Mouse (Mus musculus) embryonic facial prominence, embryonic 11.5 days (tissue): ENCODE measurements around the gene Dld. TPM values are rescaled to one million over a fixed set of nuclear protein-coding genes. Genes with fewer than 3 reads are reported as not detected.

ENCODE experiments used
- ATAC-seq: fragments of 200-750 bp; cut with Nextera tagmentation; replicated peaks from 2 replicates; pipeline ENCODE4 v1.8.0; 2017; ENCODE audit warnings: low read depth; ENCODE audit not compliant: insufficient number of reproducible peaks, low FRiP score, low TSS enrichment
- DNase-seq: peaks from one replicate; pipeline ENCODE4 v3.0.0-alpha.2; 2015; ENCODE audit warnings: low spot score
- H3K27ac ChIP-seq: fragments of 300-500 bp; sonication (generic); replicated peaks from 2 replicates; pipeline ENCODE4 v1.5.1; 2014; ENCODE audit warnings: mild to moderate bottlenecking, low read depth, low read length, control low read depth
- H3K27me3 ChIP-seq: fragments of 300-500 bp; sonication (generic); 2 replicates; pipeline ENCODE4 v1.6.1; 2014; ENCODE audit warnings: mild to moderate bottlenecking, low read length, moderate library complexity, mixed read lengths; ENCODE audit not compliant: control insufficient read depth, insufficient read depth
- H3K36me3 ChIP-seq: fragments of 300-500 bp; sonication (generic); replicated peaks from 2 replicates; pipeline ENCODE4 v1.6.1; 2014; ENCODE audit warnings: low read depth, mild to moderate bottlenecking, low read length, moderate library complexity, mixed read lengths; ENCODE audit not compliant: control insufficient read depth, insufficient read depth
- H3K4me1 ChIP-seq: fragments of 300-500 bp; sonication (generic); 2 replicates; pipeline ENCODE4 v1.6.1; 2014; ENCODE audit warnings: low read length, mixed read lengths; ENCODE audit not compliant: control insufficient read depth, insufficient read depth
- H3K4me2 ChIP-seq: fragments of 300-500 bp; sonication (generic); 2 replicates; pipeline ENCODE4 v1.6.1; 2014; ENCODE audit warnings: low read depth, mild to moderate bottlenecking, control low read depth, low read length, moderate library complexity
- H3K4me3 ChIP-seq: fragments of 300-500 bp; sonication (generic); 2 replicates; pipeline ENCODE4 v1.5.1; 2014; ENCODE audit warnings: low read depth, low read length, control low read depth
- H3K9ac ChIP-seq: fragments of 300-500 bp; sonication (generic); replicated peaks from 2 replicates; pipeline ENCODE4 v1.6.1; 2014; ENCODE audit warnings: mild to moderate bottlenecking, control low read depth, low read length
- H3K9me3 ChIP-seq: fragments of 300-500 bp; sonication (generic); replicated peaks from 2 replicates; pipeline ENCODE4 v1.6.1; 2016; ENCODE audit warnings: mild to moderate bottlenecking, low read length, inconsistent platforms, mixed read lengths; ENCODE audit not compliant: control insufficient read depth
- WGBS: fragments of 180-500 bp; shearing (Covaris S2); extraction: QIAGEN DNeasy Blood & Tissue Kit; methylation state at CpG from one replicate; pipeline ENCODE4 v1.1.7; 2014; 5-methylcytosine and 5-hydroxymethylcytosine counted together
- polyA plus RNA-seq: library from polyadenylated mRNA; unstranded; fragments of >200 nt; fragmentation: Nextera tagmentation; extraction: Ambion mirVana; gene quantifications from 2 replicates; pipeline ENCODE4 v1.2.1, GENCODE M21; 2014

Gene Dld
- polyA plus RNA-seq, result 187 and 216 TPM in 2 replicates

DNA sequence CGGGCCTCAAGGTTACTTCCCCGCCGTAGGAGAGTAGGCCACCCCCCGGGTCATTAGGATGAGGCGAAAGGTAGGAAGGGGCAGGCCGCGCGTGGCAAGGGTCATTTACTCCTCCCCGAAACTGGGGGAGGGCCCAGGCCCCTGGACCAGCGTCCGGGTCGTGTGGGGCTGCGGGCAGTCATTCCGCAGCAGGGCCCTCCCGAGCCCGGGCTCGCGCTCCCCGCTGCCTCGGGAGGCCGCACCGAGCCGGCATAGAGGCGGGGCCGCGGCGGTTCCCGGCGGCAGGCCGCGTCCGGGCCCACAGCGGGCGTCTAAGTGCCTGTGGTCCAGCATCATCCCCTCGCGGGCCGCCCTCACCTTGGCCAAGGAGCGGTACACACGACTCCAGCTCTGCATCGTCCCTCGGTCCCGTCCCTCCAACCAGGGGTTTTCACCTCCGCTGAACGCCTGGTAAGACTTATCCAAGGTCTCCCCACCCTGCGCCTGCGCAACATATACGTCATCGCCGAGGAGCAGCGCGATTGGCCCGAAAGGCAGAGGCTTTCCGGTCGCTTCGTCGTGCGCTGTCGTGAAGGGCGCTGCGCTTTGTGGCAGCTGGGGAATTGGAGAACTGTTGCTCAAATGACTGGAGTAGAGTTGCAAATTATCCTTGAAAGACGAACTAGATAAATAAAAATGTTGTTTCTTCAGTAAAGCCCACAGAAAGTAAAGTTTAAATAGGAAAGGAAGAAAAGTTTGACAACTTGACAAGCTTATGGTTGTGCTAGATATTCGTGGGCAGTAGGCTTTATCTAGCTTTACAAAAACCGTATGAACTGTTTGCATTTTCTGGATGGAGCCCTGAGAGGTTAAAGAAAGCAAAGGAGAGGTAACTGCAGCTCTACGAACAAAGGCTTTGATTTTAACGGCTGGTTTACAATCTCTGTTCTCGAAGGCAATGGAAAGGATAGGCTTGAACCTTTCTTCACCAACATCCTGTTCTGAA, at the start of gene Dld:
Gene Dld (minus strand): TSS at position 510 of the 985 bp plus-strand sequence.
- H3K4me2 ChIP-seq, result peak within 1 kb of the TSS; percentile 37
- H3K27ac ChIP-seq, result peak within 1 kb of the TSS; percentile 59; the same call in 1 of the 2 replicates
- WGBS, result 6% methylated on average over 61 of the region's 66 CpGs
- DNase-seq (peak; percentile 98), ATAC-seq (peak; percentile 99)
- H3K9me3 ChIP-seq, result no peaks in the 10 kb centered on the region
- no peaks in the 10 kb centered on the region for H3K4me1 ChIP-seq
- no peaks in the 10 kb centered on the region for H3K27me3 ChIP-seq
- H3K4me3 ChIP-seq, result peak within 1 kb of the TSS; percentile 97
- peak within 1 kb of the TSS; percentile 84 for H3K9ac ChIP-seq
- H3K36me3 ChIP-seq, result no peaks in the 10 kb centered on the region; the same call in none of the 2 replicates

DNA sequence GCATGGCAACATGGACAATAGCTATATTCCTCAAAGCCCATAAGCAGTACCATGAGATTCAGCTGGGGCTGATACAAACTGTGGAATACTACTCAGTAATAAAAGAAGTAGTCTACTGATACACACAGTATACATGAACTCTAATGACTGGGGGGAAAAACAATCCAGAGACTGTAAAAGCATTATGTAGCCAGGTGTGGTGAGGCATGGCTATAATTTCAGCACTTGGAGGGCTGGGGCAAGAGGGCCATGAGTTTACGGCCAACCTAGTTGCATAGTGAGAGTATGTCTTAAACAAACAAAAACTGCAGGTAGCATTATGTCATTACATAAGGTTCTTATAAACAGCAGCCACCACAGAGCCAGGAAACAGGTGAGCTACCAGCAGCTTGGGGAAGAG, 49.6 kb upstream of the Dld start:
- DNase-seq, result no peak
- H3K4me3 ChIP-seq, result no peak overlapping the region
- H3K4me1 ChIP-seq, result no peaks in the 10 kb centered on the region

DNA sequence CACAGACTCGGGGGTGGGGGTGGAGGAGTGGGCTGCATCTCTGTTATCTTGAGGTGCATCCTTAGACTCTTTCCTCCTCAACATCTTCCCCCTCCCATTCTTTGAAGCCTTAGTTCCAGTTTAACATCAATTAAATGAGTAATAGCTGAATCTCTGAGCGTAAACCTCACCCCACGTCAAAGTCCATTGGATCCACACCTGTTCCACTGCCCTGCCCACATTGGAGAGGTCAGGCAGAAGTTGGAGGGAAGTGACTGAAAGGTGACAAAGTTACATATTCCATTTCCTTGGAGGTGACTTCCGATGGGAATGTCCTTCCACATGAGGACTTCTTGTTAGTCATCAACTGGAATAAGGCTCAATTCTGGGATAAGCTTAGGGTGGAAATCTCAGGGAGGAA, 46.5 kb upstream of the Dld start:
- no peak overlapping the region for H3K4me2 ChIP-seq
- H3K36me3 ChIP-seq, result no peaks in the 10 kb centered on the region
- no peak overlapping the region for H3K27ac ChIP-seq
- H3K4me1 ChIP-seq, result no peaks in the 10 kb centered on the region
- no peak for DNase-seq
- no peak for ATAC-seq
- no peaks in the 10 kb centered on the region for H3K27me3 ChIP-seq
- H3K9me3 ChIP-seq, result no peaks in the 10 kb centered on the region
- no peak overlapping the region for H3K4me3 ChIP-seq
- WGBS, result 91% methylated on average over 4 of the region's 4 CpGs
- H3K9ac ChIP-seq, result no peak overlapping the region

More for the DNA sequence above, 49.6 kb upstream of the Dld start:
- 88% methylated on average over 1 of the region's 1 CpGs for WGBS
- no peak overlapping the region for H3K4me2 ChIP-seq
- no peak for ATAC-seq
- no peaks in the 10 kb centered on the region for H3K27me3 ChIP-seq
- no peaks in the 10 kb centered on the region for H3K9me3 ChIP-seq
- H3K9ac ChIP-seq, result no peak overlapping the region
- H3K36me3 ChIP-seq, result no peaks in the 10 kb centered on the region
- H3K27ac ChIP-seq, result no peak overlapping the region

DNA sequence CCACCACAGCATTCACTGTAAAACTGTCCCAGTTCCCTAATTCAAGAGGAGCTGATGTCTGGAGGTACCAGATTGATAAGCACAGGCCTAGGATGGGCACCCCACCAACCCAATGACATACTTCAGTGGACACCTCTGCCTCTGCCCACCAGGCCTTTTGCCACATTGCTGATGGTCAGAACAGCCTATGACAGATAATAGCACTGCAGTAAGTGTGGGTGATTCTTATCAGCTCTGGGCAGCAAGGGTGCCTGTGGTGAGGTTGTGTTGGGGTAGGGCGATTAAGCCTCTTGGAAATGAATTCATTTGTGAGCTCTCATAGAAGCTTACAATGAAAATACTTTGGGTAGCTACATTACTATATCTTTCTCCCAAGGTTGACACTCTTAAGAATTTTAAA, 44.6 kb upstream of the Dld start:
- 78% methylated on average over 1 of the region's 1 CpGs for WGBS
- H3K27me3 ChIP-seq, result no peaks in the 10 kb centered on the region
- no peak overlapping the region for H3K27ac ChIP-seq
- H3K4me3 ChIP-seq, result no peak overlapping the region
- H3K4me2 ChIP-seq, result no peak overlapping the region
- H3K36me3 ChIP-seq, result no peaks in the 10 kb centered on the region
- no peaks in the 10 kb centered on the region for H3K9me3 ChIP-seq
- ATAC-seq, result no peak
- no peak for DNase-seq
- H3K9ac ChIP-seq, result no peak overlapping the region
- H3K4me1 ChIP-seq, result no peaks in the 10 kb centered on the region

DNA sequence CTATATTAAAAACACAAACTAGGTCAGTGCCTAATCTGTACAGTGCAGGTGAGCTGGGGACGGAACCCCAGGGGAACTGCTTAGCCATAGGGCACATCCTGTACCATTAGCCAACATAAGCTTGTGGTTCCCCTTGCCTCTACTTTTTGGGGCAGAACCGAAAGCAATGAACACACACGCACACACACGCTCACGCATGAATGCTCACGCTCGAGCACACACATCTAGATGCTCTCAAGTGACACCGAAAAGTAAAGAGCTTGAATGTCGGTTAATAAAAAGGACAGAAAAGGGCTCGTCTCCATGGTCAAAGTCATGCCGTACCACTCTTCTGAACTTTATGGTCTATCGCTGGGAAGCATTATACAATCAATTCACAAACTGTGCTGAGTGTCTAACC, 40.4 kb upstream of the Dld start:
- H3K9me3 ChIP-seq, result no peaks in the 10 kb centered on the region
- DNase-seq (no peak), ATAC-seq (no peak)
- H3K27me3 ChIP-seq, result no peaks in the 10 kb centered on the region
- 93% methylated on average over 12 of the region's 12 CpGs for WGBS
- no peak overlapping the region for H3K4me3 ChIP-seq
- H3K4me1 ChIP-seq, result no peaks in the 10 kb centered on the region
- no peaks in the 10 kb centered on the region for H3K36me3 ChIP-seq
- H3K4me2 ChIP-seq, result no peak overlapping the region
- H3K27ac ChIP-seq, result no peak overlapping the region
- H3K9ac ChIP-seq, result no peak overlapping the region

DNA sequence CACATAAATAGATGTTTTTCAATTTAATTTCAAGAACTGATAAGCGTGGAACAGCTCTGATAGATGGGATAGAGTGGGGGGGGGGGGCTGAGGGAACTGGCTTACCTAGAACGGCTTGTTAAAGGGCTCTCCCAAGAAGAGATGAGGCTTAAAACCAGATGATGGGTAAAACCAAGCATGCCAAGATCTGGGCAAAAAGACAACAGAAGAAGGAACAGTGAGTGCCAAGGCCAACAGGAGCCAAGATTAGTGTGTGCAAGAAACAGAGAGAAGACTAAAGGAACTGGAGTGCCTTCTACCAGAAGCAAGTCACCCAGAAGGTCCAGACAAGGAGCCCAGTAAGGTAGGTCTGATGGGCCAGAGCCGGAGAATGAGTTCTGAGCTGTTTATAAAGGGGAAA, 39.3 kb upstream of the Dld start, which contains the start of gene Slc26a3:
Gene Slc26a3 (plus strand): TSS at position 301 of the 400 bp plus-strand sequence.
- Histone ChIP-seq H3K9me3 (no peaks in the 10 kb centered on the region), H3K9ac (no peak within 1 kb of the TSS), H3K27ac (no peak within 1 kb of the TSS), H3K4me2 (no peak within 1 kb of the TSS), H3K36me3 (no peaks in the 10 kb centered on the region), H3K27me3 (no peaks in the 10 kb centered on the region), H3K4me3 (no peak within 1 kb of the TSS), H3K4me1 (no peaks in the 10 kb centered on the region)
- DNase-seq (no peak), ATAC-seq (no peak)
- WGBS, result 81% methylated on average over 3 of the region's 3 CpGs

DNA sequence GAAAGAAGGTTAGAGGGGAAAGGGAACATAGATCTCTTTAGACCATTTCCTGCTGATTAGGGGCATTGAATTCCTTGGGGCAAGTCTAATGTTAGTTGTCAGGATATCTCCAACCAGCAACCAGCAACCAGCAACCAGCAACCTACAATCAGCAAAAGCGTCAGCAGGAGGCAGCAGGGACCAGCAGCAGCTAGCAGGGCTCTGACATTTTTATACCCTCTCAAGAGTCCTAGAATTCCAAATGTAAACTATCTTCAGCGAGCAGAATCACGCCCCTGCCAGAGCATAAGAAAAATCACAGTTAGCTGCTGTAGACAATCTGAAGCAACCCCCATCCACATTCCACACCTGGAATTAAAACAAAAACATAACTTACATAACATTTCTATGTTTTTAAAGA, 36.0 kb upstream of the Dld start:
- no peaks in the 10 kb centered on the region for H3K4me1 ChIP-seq

DNA sequence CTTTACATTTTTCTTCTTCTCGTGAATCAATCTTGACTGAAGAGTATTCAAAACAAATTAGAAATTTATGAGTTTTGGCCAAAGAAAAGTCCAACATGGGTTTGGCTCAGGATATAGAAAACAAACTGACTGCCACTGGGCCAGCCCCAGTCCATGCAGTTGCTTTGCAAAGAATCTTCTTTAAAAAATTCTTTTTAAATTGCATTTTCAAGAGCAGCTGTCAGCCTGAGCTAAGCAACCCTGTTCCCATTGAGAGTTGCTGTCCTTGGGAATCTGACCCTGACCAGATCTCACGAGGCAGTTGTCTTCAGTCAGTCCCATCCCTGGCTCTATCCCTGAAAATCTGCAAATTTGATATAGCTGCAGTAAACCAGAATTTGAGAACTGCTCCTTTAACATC, 31.2 kb upstream of the Dld start:
- Histone ChIP-seq H3K9ac (no peak overlapping the region), H3K4me1 (no peaks in the 10 kb centered on the region), H3K9me3 (no peaks in the 10 kb centered on the region), H3K4me2 (no peak overlapping the region), H3K27ac (no peak overlapping the region), H3K4me3 (no peak overlapping the region), H3K36me3 (no peaks in the 10 kb centered on the region), H3K27me3 (no peaks in the 10 kb centered on the region)
- ATAC-seq, result no peak
- no peak for DNase-seq
- 59% methylated on average over 2 of the region's 2 CpGs for WGBS

More for the DNA sequence above, 36.0 kb upstream of the Dld start:
- DNase-seq (no peak), ATAC-seq (no peak)
- no peak overlapping the region for H3K4me2 ChIP-seq
- H3K27ac ChIP-seq, result no peak overlapping the region
- WGBS, result 61% methylated on average over 3 of the region's 3 CpGs
- no peak overlapping the region for H3K9ac ChIP-seq
- H3K27me3 ChIP-seq, result no peaks in the 10 kb centered on the region
- H3K36me3 ChIP-seq, result no peaks in the 10 kb centered on the region
- H3K9me3 ChIP-seq, result no peaks in the 10 kb centered on the region
- H3K4me3 ChIP-seq, result no peak overlapping the region
